Mouse (Mus musculus): ENCODE data around the gene Aff1. TPM values are rescaled to one million over a fixed set of nuclear protein-coding genes. Genes with fewer than 3 reads are reported as not detected.

The Aff1 gene
- polyA plus RNA-seq, 1 experiment from 2014 or later: 19.3 TPM

DNA sequence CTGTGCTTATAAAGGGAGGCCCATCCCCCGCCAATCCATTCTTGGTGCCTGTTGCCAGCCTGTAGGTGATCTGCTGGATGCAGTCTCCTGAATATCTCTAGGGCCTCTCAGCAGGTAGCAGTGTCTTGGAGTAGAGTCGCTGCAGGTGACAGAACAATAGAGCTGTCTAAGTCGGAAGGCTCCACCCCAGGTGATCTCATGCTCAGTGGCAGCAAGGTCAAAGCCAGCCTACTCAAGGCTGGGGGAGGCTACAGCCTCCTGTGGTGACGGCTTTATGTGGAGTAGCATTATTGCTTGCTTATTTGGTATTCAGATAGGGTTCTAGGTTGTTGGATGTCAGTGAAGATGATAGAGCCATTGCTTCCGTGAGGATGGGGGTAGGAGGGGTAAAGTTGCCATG is 121.1 kb downstream of the Aff1 start:
- DNase-seq (ENCODE audit: low spot score): no peak
- no peak overlapping the region for H3K4me2 ChIP-seq
- no peaks in the 10 kb centered on the region; the same call in 1 of the 2 replicates for H3K4me1 ChIP-seq (replicated peaks; ENCODE audit: control insufficient read depth, insufficient read depth, low read length)
- 83% methylated on average over 5 of the region's 5 CpGs for WGBS
- no peak overlapping the region for H3K9ac ChIP-seq (ENCODE audit: low read depth, low read length)
- no peaks in the 10 kb centered on the region for H3K9me3 ChIP-seq (ENCODE audit: control insufficient read depth, low read length)
- H3K27me3 ChIP-seq (replicated peaks; ENCODE audit: control insufficient read depth, insufficient read depth, low read length): no peaks in the 10 kb centered on the region
- no peaks in the 10 kb centered on the region for H3K36me3 ChIP-seq (ENCODE audit: control insufficient read depth, insufficient read depth, low read length)
- no peak overlapping the region for H3K27ac ChIP-seq (ENCODE audit: low read depth, low read length)
- H3K4me3 ChIP-seq (ENCODE audit: low read depth, low read length): no peak overlapping the region
- ATAC-seq (replicated peaks; ENCODE audit: low FRiP score): no peak

GRCm38 (mm10) chr5:103813997-103814542 is 121.9 kb downstream of the Aff1 start:
- no peaks in the 10 kb centered on the region for H3K27me3 ChIP-seq (replicated peaks; ENCODE audit: control insufficient read depth, insufficient read depth, low read length)
- H3K9me3 ChIP-seq (ENCODE audit: control insufficient read depth, low read length): no peaks in the 10 kb centered on the region
- H3K9ac ChIP-seq (ENCODE audit: low read depth, low read length): no peak overlapping the region
- H3K27ac ChIP-seq (ENCODE audit: low read depth, low read length): no peak overlapping the region
- no peak overlapping the region for H3K4me2 ChIP-seq
- no peak for DNase-seq (ENCODE audit: low spot score)
- H3K4me3 ChIP-seq (ENCODE audit: low read depth, low read length): no peak overlapping the region
- no peaks in the 10 kb centered on the region; the same call in 1 of the 2 replicates for H3K4me1 ChIP-seq (replicated peaks; ENCODE audit: control insufficient read depth, insufficient read depth, low read length)
- 79% methylated on average over 12 of the region's 12 CpGs for WGBS
- no peaks in the 10 kb centered on the region for H3K36me3 ChIP-seq (ENCODE audit: control insufficient read depth, insufficient read depth, low read length)
- ATAC-seq (replicated peaks; ENCODE audit: low FRiP score): no peak

GRCm38 (mm10) chr5:103814551-103815248 is 122.5 kb downstream of the Aff1 start:
- Histone ChIP-seq H3K9ac (ENCODE audit: low read depth, low read length) (no peak overlapping the region), H3K9me3 (ENCODE audit: control insufficient read depth, low read length) (no peaks in the 10 kb centered on the region), H3K36me3 (ENCODE audit: control insufficient read depth, insufficient read depth, low read length) (no peaks in the 10 kb centered on the region), H3K27ac (ENCODE audit: low read depth, low read length) (no peak overlapping the region), H3K4me2 (no peak overlapping the region), H3K27me3 (replicated peaks; ENCODE audit: control insufficient read depth, insufficient read depth, low read length) (no peaks in the 10 kb centered on the region), H3K4me3 (ENCODE audit: low read depth, low read length) (no peak overlapping the region), H3K4me1 (replicated peaks; ENCODE audit: control insufficient read depth, insufficient read depth, low read length) (no peaks in the 10 kb centered on the region; the same call in 1 of the 2 replicates)
- WGBS: 71% methylated on average over 16 of the region's 16 CpGs
- ATAC-seq (replicated peaks; ENCODE audit: low FRiP score): no peak
- DNase-seq (ENCODE audit: low spot score): no peak

GRCm38 (mm10) chr5:103815249-103815617 is 123.1 kb downstream of the Aff1 start:
- no peak overlapping the region for H3K27ac ChIP-seq (ENCODE audit: low read depth, low read length)
- ATAC-seq (replicated peaks; ENCODE audit: low FRiP score) (no peak), DNase-seq (ENCODE audit: low spot score) (no peak)
- H3K9ac ChIP-seq (ENCODE audit: low read depth, low read length): no peak overlapping the region
- no peaks in the 10 kb centered on the region for H3K27me3 ChIP-seq (replicated peaks; ENCODE audit: control insufficient read depth, insufficient read depth, low read length)
- 55% methylated on average over 4 of the region's 4 CpGs for WGBS
- no peaks in the 10 kb centered on the region for H3K9me3 ChIP-seq (ENCODE audit: control insufficient read depth, low read length)
- H3K4me3 ChIP-seq (ENCODE audit: low read depth, low read length): no peak overlapping the region
- H3K4me2 ChIP-seq: no peak overlapping the region
- H3K4me1 ChIP-seq (replicated peaks; ENCODE audit: control insufficient read depth, insufficient read depth, low read length): peaks cover 2% of the 10 kb centered on the region; the same call in 1 of the 2 replicates
- H3K36me3 ChIP-seq (ENCODE audit: control insufficient read depth, insufficient read depth, low read length): no peaks in the 10 kb centered on the region

DNA sequence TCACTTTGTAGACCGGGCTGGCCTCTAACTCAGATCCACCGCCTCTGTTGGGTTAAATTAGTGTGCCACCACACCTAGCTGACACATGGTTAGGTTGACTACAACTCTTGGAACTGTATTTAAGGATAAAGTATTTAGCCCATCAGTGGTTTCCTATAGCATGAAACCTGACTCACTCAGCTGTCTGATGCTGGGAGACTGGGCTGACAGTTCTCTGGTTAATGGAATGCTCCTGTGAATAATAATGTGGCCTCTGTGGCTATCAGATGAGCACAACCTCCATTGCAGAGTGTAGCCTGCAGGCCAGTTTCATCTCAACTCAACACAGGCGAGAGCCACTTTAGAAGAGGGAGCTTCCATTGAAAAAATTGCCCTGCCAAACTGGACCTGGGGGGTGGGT is 124.5 kb downstream of the Aff1 start:
- Histone ChIP-seq H3K4me1 (replicated peaks; ENCODE audit: control insufficient read depth, insufficient read depth, low read length) (peaks cover 12% of the 10 kb centered on the region), H3K9ac (ENCODE audit: low read depth, low read length) (no peak overlapping the region), H3K27me3 (replicated peaks; ENCODE audit: control insufficient read depth, insufficient read depth, low read length) (no peaks in the 10 kb centered on the region), H3K9me3 (ENCODE audit: control insufficient read depth, low read length) (no peaks in the 10 kb centered on the region), H3K4me3 (ENCODE audit: low read depth, low read length) (no peak overlapping the region), H3K27ac (ENCODE audit: low read depth, low read length) (no peak overlapping the region), H3K36me3 (ENCODE audit: control insufficient read depth, insufficient read depth, low read length) (no peaks in the 10 kb centered on the region), H3K4me2 (no peak overlapping the region)
- WGBS: 86% methylated on average over 3 of the region's 3 CpGs
- ATAC-seq (replicated peaks; ENCODE audit: low FRiP score) (no peak), DNase-seq (ENCODE audit: low spot score) (no peak)

- H3K4me2 ChIP-seq: no peak overlapping the region
- no peaks in the 10 kb centered on the region for H3K27me3 ChIP-seq (replicated peaks; ENCODE audit: control insufficient read depth, insufficient read depth, low read length)
- WGBS: 12% methylated on average over 1 of the region's 1 CpGs
- ATAC-seq (replicated peaks; ENCODE audit: low FRiP score): peak; percentile 54
- no peak overlapping the region for H3K27ac ChIP-seq (ENCODE audit: low read depth, low read length)
- no peak overlapping the region for H3K9ac ChIP-seq (ENCODE audit: low read depth, low read length)
- no peaks in the 10 kb centered on the region for H3K9me3 ChIP-seq (ENCODE audit: control insufficient read depth, low read length)
- DNase-seq (ENCODE audit: low spot score): peak; percentile 61
- no peak overlapping the region for H3K4me3 ChIP-seq (ENCODE audit: low read depth, low read length)
- H3K36me3 ChIP-seq (ENCODE audit: control insufficient read depth, insufficient read depth, low read length): no peaks in the 10 kb centered on the region
- H3K4me1 ChIP-seq (replicated peaks; ENCODE audit: control insufficient read depth, insufficient read depth, low read length): peaks cover 12% of the 10 kb centered on the region
Observed at GRCm38 (mm10) chr5:103817754-103818153, 125.6 kb downstream of the Aff1 start.

GRCm38 (mm10) chr5:103818602-103819001 is 126.4 kb downstream of the Aff1 start:
- DNase-seq (ENCODE audit: low spot score): no peak
- Histone ChIP-seq H3K4me2 (no peak overlapping the region), H3K4me1 (replicated peaks; ENCODE audit: control insufficient read depth, insufficient read depth, low read length) (peaks cover 12% of the 10 kb centered on the region), H3K36me3 (ENCODE audit: control insufficient read depth, insufficient read depth, low read length) (no peaks in the 10 kb centered on the region), H3K27me3 (replicated peaks; ENCODE audit: control insufficient read depth, insufficient read depth, low read length) (no peaks in the 10 kb centered on the region), H3K9me3 (ENCODE audit: control insufficient read depth, low read length) (no peaks in the 10 kb centered on the region), H3K9ac (ENCODE audit: low read depth, low read length) (no peak overlapping the region), H3K4me3 (ENCODE audit: low read depth, low read length) (no peak overlapping the region), H3K27ac (ENCODE audit: low read depth, low read length) (no peak overlapping the region)
- WGBS: 89% methylated on average over 9 of the region's 9 CpGs
- no peak for ATAC-seq (replicated peaks; ENCODE audit: low FRiP score)

DNA sequence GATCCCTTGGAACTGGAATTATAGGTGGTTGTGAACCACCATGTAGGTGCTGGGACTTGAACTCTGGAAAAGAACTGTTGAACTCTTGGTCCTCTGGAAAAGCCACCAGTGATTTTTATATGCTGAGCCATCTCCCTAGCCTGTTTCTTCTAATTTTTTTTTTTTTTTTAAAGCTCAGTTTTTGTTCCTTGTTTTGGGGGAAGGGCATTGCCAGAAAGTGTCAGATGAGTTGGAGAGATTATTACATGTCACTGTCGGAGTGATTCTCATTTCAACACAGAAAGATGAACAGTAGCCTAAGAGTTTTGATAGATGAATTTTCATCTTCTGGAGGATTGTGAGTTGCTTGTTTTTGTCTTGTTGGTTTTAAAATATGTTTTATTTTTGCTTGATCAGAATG is 127.5 kb downstream of the Aff1 start:
- no peak overlapping the region for H3K4me2 ChIP-seq
- no peaks in the 10 kb centered on the region for H3K36me3 ChIP-seq (ENCODE audit: control insufficient read depth, insufficient read depth, low read length)
- H3K27me3 ChIP-seq (replicated peaks; ENCODE audit: control insufficient read depth, insufficient read depth, low read length): no peaks in the 10 kb centered on the region
- no peak overlapping the region for H3K4me3 ChIP-seq (ENCODE audit: low read depth, low read length)
- H3K27ac ChIP-seq (ENCODE audit: low read depth, low read length): no peak overlapping the region
- no peak for ATAC-seq (replicated peaks; ENCODE audit: low FRiP score)
- H3K9me3 ChIP-seq (ENCODE audit: control insufficient read depth, low read length): no peaks in the 10 kb centered on the region
- DNase-seq (ENCODE audit: low spot score): no peak
- H3K9ac ChIP-seq (ENCODE audit: low read depth, low read length): no peak overlapping the region
- H3K4me1 ChIP-seq (replicated peaks; ENCODE audit: control insufficient read depth, insufficient read depth, low read length): peaks cover 12% of the 10 kb centered on the region
- 72% methylated on average over 1 of the region's 1 CpGs for WGBS

GRCm38 (mm10) chr5:103821062-103821461 is 128.9 kb downstream of the Aff1 start:
- ATAC-seq (replicated peaks; ENCODE audit: low FRiP score) (peak; percentile 72), DNase-seq (ENCODE audit: low spot score) (no peak)
- Histone ChIP-seq H3K4me1 (replicated peaks; ENCODE audit: control insufficient read depth, insufficient read depth, low read length) (peaks cover 12% of the 10 kb centered on the region), H3K9me3 (ENCODE audit: control insufficient read depth, low read length) (no peaks in the 10 kb centered on the region), H3K36me3 (ENCODE audit: control insufficient read depth, insufficient read depth, low read length) (no peaks in the 10 kb centered on the region; the same call in 1 of the 2 replicates), H3K4me2 (no peak overlapping the region), H3K9ac (ENCODE audit: low read depth, low read length) (no peak overlapping the region), H3K4me3 (ENCODE audit: low read depth, low read length) (no peak overlapping the region), H3K27ac (ENCODE audit: low read depth, low read length) (0 out of 2 replicates have a peak overlapping the region, but pooled peaks have one; percentile 13), H3K27me3 (replicated peaks; ENCODE audit: control insufficient read depth, insufficient read depth, low read length) (no peaks in the 10 kb centered on the region)
- WGBS: 57% methylated on average over 9 of the region's 9 CpGs

Data from liver, embryonic 11.5 days (tissue).